Mouse (Mus musculus): ENCODE measurements around the gene Trpv1. TPM values are rescaled to one million over a fixed set of nuclear protein-coding genes. Genes with fewer than 3 reads are reported as not detected.

Gene Trpv1
- polyA plus RNA-seq, 1 experiment from 2014 or later = 0.29 TPM

GRCm38 (mm10) chr11:73236731-73237130 is 2.6 kb downstream of the Trpv1 start:
- DNase-seq (ENCODE audit: low spot score) (no peak), ATAC-seq (replicated peaks; ENCODE audit: insufficient number of reproducible peaks, low FRiP score, low TSS enrichment, low read depth) (no peak)
- Histone ChIP-seq H3K4me2 (ENCODE audit: low read depth, low read length) (no peak overlapping the region), H3K4me3 (ENCODE audit: low read depth, low read length) (no peak overlapping the region), H3K27me3 (ENCODE audit: control insufficient read depth, insufficient read depth, low read length) (no peaks in the 10 kb centered on the region), H3K27ac (replicated peaks; ENCODE audit: low read depth, low read length) (no peak overlapping the region), H3K9me3 (replicated peaks; ENCODE audit: control insufficient read depth, low read length) (no peaks in the 10 kb centered on the region), H3K36me3 (replicated peaks; ENCODE audit: control insufficient read depth, insufficient read depth, low read depth, low read length) (no peaks in the 10 kb centered on the region), H3K4me1 (ENCODE audit: control insufficient read depth, insufficient read depth, low read length) (no peaks in the 10 kb centered on the region), H3K9ac (replicated peaks; ENCODE audit: low read length) (no peak overlapping the region)
- 76% methylated on average over 3 of the region's 3 CpGs for WGBS

GRCm38 (mm10) chr11:73242199-73242598 is 8.1 kb downstream of the Trpv1 start:
- H3K9ac ChIP-seq (replicated peaks; ENCODE audit: low read length) = no peak overlapping the region
- no peaks in the 10 kb centered on the region for H3K9me3 ChIP-seq (replicated peaks; ENCODE audit: control insufficient read depth, low read length)
- H3K36me3 ChIP-seq (replicated peaks; ENCODE audit: control insufficient read depth, insufficient read depth, low read depth, low read length) = no peaks in the 10 kb centered on the region
- no peaks in the 10 kb centered on the region for H3K27me3 ChIP-seq (ENCODE audit: control insufficient read depth, insufficient read depth, low read length)
- H3K27ac ChIP-seq (replicated peaks; ENCODE audit: low read depth, low read length) = no peak overlapping the region
- ATAC-seq (replicated peaks; ENCODE audit: insufficient number of reproducible peaks, low FRiP score, low TSS enrichment, low read depth) (no peak), DNase-seq (ENCODE audit: low spot score) (no peak)
- H3K4me3 ChIP-seq (ENCODE audit: low read depth, low read length) = no peak overlapping the region
- H3K4me1 ChIP-seq (ENCODE audit: control insufficient read depth, insufficient read depth, low read length) = no peaks in the 10 kb centered on the region
- no peak overlapping the region for H3K4me2 ChIP-seq (ENCODE audit: low read depth, low read length)
- 85% methylated on average over 6 of the region's 6 CpGs for WGBS

- 91% methylated on average over 4 of the region's 4 CpGs for WGBS
- Histone ChIP-seq H3K9me3 (replicated peaks; ENCODE audit: control insufficient read depth, low read length) (no peaks in the 10 kb centered on the region), H3K36me3 (replicated peaks; ENCODE audit: control insufficient read depth, insufficient read depth, low read depth, low read length) (no peaks in the 10 kb centered on the region), H3K9ac (replicated peaks; ENCODE audit: low read length) (no peak overlapping the region), H3K27me3 (ENCODE audit: control insufficient read depth, insufficient read depth, low read length) (no peaks in the 10 kb centered on the region), H3K4me1 (ENCODE audit: control insufficient read depth, insufficient read depth, low read length) (no peaks in the 10 kb centered on the region), H3K4me3 (ENCODE audit: low read depth, low read length) (no peak overlapping the region), H3K4me2 (ENCODE audit: low read depth, low read length) (no peak overlapping the region), H3K27ac (replicated peaks; ENCODE audit: low read depth, low read length) (no peak overlapping the region)
- ATAC-seq (replicated peaks; ENCODE audit: insufficient number of reproducible peaks, low FRiP score, low TSS enrichment, low read depth) (no peak), DNase-seq (ENCODE audit: low spot score) (no peak)
These were observed 8.7 kb downstream of the Trpv1 start for GRCm38 (mm10) chr11:73242777-73243176.

GRCm38 (mm10) chr11:73257362-73257945 is 23.4 kb downstream of the Trpv1 start:
- WGBS = 76% methylated on average over 4 of the region's 4 CpGs
- H3K36me3 ChIP-seq (replicated peaks; ENCODE audit: control insufficient read depth, insufficient read depth, low read depth, low read length) = no peaks in the 10 kb centered on the region
- H3K4me1 ChIP-seq (ENCODE audit: control insufficient read depth, insufficient read depth, low read length) = no peaks in the 10 kb centered on the region
- H3K27me3 ChIP-seq (ENCODE audit: control insufficient read depth, insufficient read depth, low read length) = no peaks in the 10 kb centered on the region
- H3K27ac ChIP-seq (replicated peaks; ENCODE audit: low read depth, low read length) = no peak overlapping the region
- no peak overlapping the region for H3K4me2 ChIP-seq (ENCODE audit: low read depth, low read length)
- no peak for DNase-seq (ENCODE audit: low spot score)
- H3K9me3 ChIP-seq (replicated peaks; ENCODE audit: control insufficient read depth, low read length) = no peaks in the 10 kb centered on the region
- no peak for ATAC-seq (replicated peaks; ENCODE audit: insufficient number of reproducible peaks, low FRiP score, low TSS enrichment, low read depth)
- no peak overlapping the region for H3K9ac ChIP-seq (replicated peaks; ENCODE audit: low read length)
- H3K4me3 ChIP-seq (ENCODE audit: low read depth, low read length) = no peak overlapping the region

GRCm38 (mm10) chr11:73258664-73259063 is 24.6 kb downstream of the Trpv1 start:
- Histone ChIP-seq H3K36me3 (replicated peaks; ENCODE audit: control insufficient read depth, insufficient read depth, low read depth, low read length) (no peaks in the 10 kb centered on the region), H3K27ac (replicated peaks; ENCODE audit: low read depth, low read length) (no peak overlapping the region), H3K4me3 (ENCODE audit: low read depth, low read length) (no peak overlapping the region), H3K9me3 (replicated peaks; ENCODE audit: control insufficient read depth, low read length) (no peaks in the 10 kb centered on the region), H3K4me2 (ENCODE audit: low read depth, low read length) (no peak overlapping the region), H3K4me1 (ENCODE audit: control insufficient read depth, insufficient read depth, low read length) (no peaks in the 10 kb centered on the region), H3K9ac (replicated peaks; ENCODE audit: low read length) (no peak overlapping the region), H3K27me3 (ENCODE audit: control insufficient read depth, insufficient read depth, low read length) (no peaks in the 10 kb centered on the region)
- ATAC-seq (replicated peaks; ENCODE audit: insufficient number of reproducible peaks, low FRiP score, low TSS enrichment, low read depth) = no peak
- no peak for DNase-seq (ENCODE audit: low spot score)

- Histone ChIP-seq H3K27ac (replicated peaks; ENCODE audit: low read depth, low read length) (no peak overlapping the region), H3K36me3 (replicated peaks; ENCODE audit: control insufficient read depth, insufficient read depth, low read depth, low read length) (no peaks in the 10 kb centered on the region), H3K27me3 (ENCODE audit: control insufficient read depth, insufficient read depth, low read length) (no peaks in the 10 kb centered on the region), H3K9ac (replicated peaks; ENCODE audit: low read length) (no peak overlapping the region), H3K9me3 (replicated peaks; ENCODE audit: control insufficient read depth, low read length) (no peaks in the 10 kb centered on the region), H3K4me1 (ENCODE audit: control insufficient read depth, insufficient read depth, low read length) (no peaks in the 10 kb centered on the region), H3K4me3 (ENCODE audit: low read depth, low read length) (no peak overlapping the region), H3K4me2 (ENCODE audit: low read depth, low read length) (no peak overlapping the region)
- ATAC-seq (replicated peaks; ENCODE audit: insufficient number of reproducible peaks, low FRiP score, low TSS enrichment, low read depth) (no peak), DNase-seq (ENCODE audit: low spot score) (no peak)
- WGBS = 81% methylated on average over 3 of the region's 3 CpGs
These were observed 26.4 kb downstream of the Trpv1 start for GRCm38 (mm10) chr11:73260457-73260856.

GRCm38 (mm10) chr11:73261385-73261784 is 27.3 kb downstream of the Trpv1 start:
- H3K27ac ChIP-seq (replicated peaks; ENCODE audit: low read depth, low read length) = no peak overlapping the region
- no peaks in the 10 kb centered on the region for H3K36me3 ChIP-seq (replicated peaks; ENCODE audit: control insufficient read depth, insufficient read depth, low read depth, low read length)
- no peaks in the 10 kb centered on the region for H3K27me3 ChIP-seq (ENCODE audit: control insufficient read depth, insufficient read depth, low read length)
- no peak overlapping the region for H3K9ac ChIP-seq (replicated peaks; ENCODE audit: low read length)
- DNase-seq (ENCODE audit: low spot score) (no peak), ATAC-seq (replicated peaks; ENCODE audit: insufficient number of reproducible peaks, low FRiP score, low TSS enrichment, low read depth) (no peak)
- H3K4me1 ChIP-seq (ENCODE audit: control insufficient read depth, insufficient read depth, low read length) = no peaks in the 10 kb centered on the region
- no peak overlapping the region for H3K4me2 ChIP-seq (ENCODE audit: low read depth, low read length)
- H3K4me3 ChIP-seq (ENCODE audit: low read depth, low read length) = no peak overlapping the region
- H3K9me3 ChIP-seq (replicated peaks; ENCODE audit: control insufficient read depth, low read length) = no peaks in the 10 kb centered on the region
- 84% methylated on average over 1 of the region's 1 CpGs for WGBS

- Histone ChIP-seq H3K27ac (replicated peaks; ENCODE audit: low read depth, low read length) (no peak within 1 kb of the TSS), H3K4me3 (ENCODE audit: low read depth, low read length) (no peak within 1 kb of the TSS), H3K36me3 (replicated peaks; ENCODE audit: control insufficient read depth, insufficient read depth, low read depth, low read length) (no peaks in the 10 kb centered on the region), H3K4me2 (ENCODE audit: low read depth, low read length) (no peak within 1 kb of the TSS), H3K9me3 (replicated peaks; ENCODE audit: control insufficient read depth, low read length) (no peaks in the 10 kb centered on the region), H3K9ac (replicated peaks; ENCODE audit: low read length) (no peak within 1 kb of the TSS), H3K4me1 (ENCODE audit: control insufficient read depth, insufficient read depth, low read length) (no peaks in the 10 kb centered on the region), H3K27me3 (ENCODE audit: control insufficient read depth, insufficient read depth, low read length) (no peaks in the 10 kb centered on the region)
- ATAC-seq (replicated peaks; ENCODE audit: insufficient number of reproducible peaks, low FRiP score, low TSS enrichment, low read depth) = no peak
- WGBS = 80% methylated on average over 7 of the region's 7 CpGs
- DNase-seq (ENCODE audit: low spot score) = no peak
These were observed 33.2 kb downstream of the Trpv1 start, which contains the start of gene Trpv3 for GRCm38 (mm10) chr11:73267267-73267666. Gene Trpv3 (plus strand): TSS chr11:73267388.
